Mouse (Mus musculus) liver, adult 2 months (tissue): ENCODE data around the gene Gm7579. TPM values are rescaled to one million over a fixed set of nuclear protein-coding genes. Genes with fewer than 3 reads are reported as not detected.
"Not testable (repeated sequence)": the region's sequence is repeated elsewhere in the genome, so short reads cannot be mapped to it uniquely, and the experiment has no call there.

Experiments
- DNase-seq: peaks from one replicate; pipeline ENCODE4 v3.0.0-alpha.2; 2011; ENCODE audit warnings: low read depth, low spot score; ENCODE audit errors: extremely low read depth
- H3K27ac ChIP-seq: fragments of 200-500 bp; replicated peaks from 2 replicates; pipeline ENCODE4 v1.5.1; 2012; ENCODE audit warnings: low read depth, mild to moderate bottlenecking, control low read depth, inconsistent platforms, low read length; ENCODE audit not compliant: insufficient read depth
- H3K27me3 ChIP-seq: fragments of 200-500 bp; 2 replicates; pipeline ENCODE4 v1.6.1; 2012; ENCODE audit warnings: mild to moderate bottlenecking, moderate library complexity, low read length, inconsistent platforms; ENCODE audit not compliant: control insufficient read depth, insufficient read depth
- H3K36me3 ChIP-seq: fragments of 200-500 bp; 2 replicates; pipeline ENCODE4 v1.6.1; 2012; ENCODE audit warnings: low read length, inconsistent platforms; ENCODE audit not compliant: control insufficient read depth, insufficient read depth
- H3K4me1 ChIP-seq: fragments of 200-500 bp; 2 replicates; pipeline ENCODE4 v1.6.1; 2011; ENCODE audit warnings: low read length; ENCODE audit not compliant: control insufficient read depth, insufficient read depth
- H3K4me3 ChIP-seq: fragments of 200-500 bp; 2 replicates; pipeline ENCODE4 v1.5.1; 2011; ENCODE audit warnings: low read depth, mild to moderate bottlenecking, control low read depth, low read length, moderate library complexity; ENCODE audit not compliant: insufficient read depth
- H3K79me2 ChIP-seq: fragments of 200-500 bp; 2 replicates; pipeline ENCODE4 v1.6.1; 2012; ENCODE audit warnings: inconsistent platforms, mild to moderate bottlenecking, low read length, moderate library complexity; ENCODE audit not compliant: control insufficient read depth, insufficient read depth
- H3K9ac ChIP-seq: fragments of 200-500 bp; 2 replicates; pipeline ENCODE4 v1.6.1; 2012; ENCODE audit warnings: low read depth, mild to moderate bottlenecking, control low read depth, inconsistent platforms, low read length
- CTCF ChIP-seq: fragments of 200-500 bp; IDR thresholded peaks from 2 replicates; pipeline ENCODE4 v1.5.1; 2011; ENCODE audit warnings: low read depth, low read length, control low read depth
- POLR2A ChIP-seq: fragments of 200-500 bp; IDR thresholded peaks from 2 replicates; pipeline ENCODE4 v1.6.1; 2011; ENCODE audit warnings: low read length, control low read depth; ENCODE audit not compliant: insufficient read depth; ENCODE audit errors: extremely low read depth
- WGBS: fragments of 180-500 bp; shearing (Covaris S2); methylation state at CpG from one replicate; pipeline ENCODE4 v1.1.7; 2018; 5-methylcytosine and 5-hydroxymethylcytosine counted together
- polyA plus RNA-seq: library from polyadenylated mRNA; depleted of rRNA; stranded (reverse); fragments of >200 nt; gene quantifications from 2 replicates; pipeline ENCODE4 v1.2.3, GENCODE M21; 2012
- total RNA-seq: library from RNA; depleted of rRNA; stranded (reverse); fragments of >200 nt; gene quantifications from 2 replicates; pipeline ENCODE4 v1.2.3, GENCODE M21; 2014

Gene Gm7579
- total and polyA plus RNA-seq, 2 experiments = not detected

DNA sequence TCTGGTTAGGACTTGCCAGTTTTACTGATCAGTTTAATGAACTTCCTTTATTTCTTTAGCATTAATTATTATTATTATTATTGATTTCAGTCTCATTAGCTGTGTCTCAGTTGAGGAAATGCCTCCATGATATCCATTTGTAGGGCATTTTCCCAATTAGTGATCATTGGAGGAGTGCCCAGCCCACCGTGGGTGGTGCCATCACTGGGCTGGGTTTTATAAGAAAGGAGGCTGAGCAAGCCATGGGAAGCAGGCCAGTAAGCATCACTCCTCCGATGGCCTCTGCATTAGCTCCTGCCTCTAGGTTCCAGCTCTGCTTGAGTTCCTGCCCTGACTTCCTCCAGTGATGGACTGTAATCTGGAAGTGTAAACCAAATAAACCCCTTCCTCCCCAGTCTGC lies 23.5 kb upstream of the Gm7579 start:
- Histone ChIP-seq H3K27me3 (peaks cover 2% of the 10 kb centered on the region; the same call in 1 of the 2 replicates), H3K79me2 (no peaks in the 10 kb centered on the region), H3K9ac (no peak overlapping the region), H3K36me3 (no peaks in the 10 kb centered on the region), H3K4me3 (no peak overlapping the region), H3K4me1 (no peaks in the 10 kb centered on the region), H3K27ac (no peak overlapping the region)
- TF ChIP-seq POLR2A (no peak), CTCF (no peak)
- WGBS = 73% methylated on average over 2 of the region's 2 CpGs
- no peak for DNase-seq

DNA sequence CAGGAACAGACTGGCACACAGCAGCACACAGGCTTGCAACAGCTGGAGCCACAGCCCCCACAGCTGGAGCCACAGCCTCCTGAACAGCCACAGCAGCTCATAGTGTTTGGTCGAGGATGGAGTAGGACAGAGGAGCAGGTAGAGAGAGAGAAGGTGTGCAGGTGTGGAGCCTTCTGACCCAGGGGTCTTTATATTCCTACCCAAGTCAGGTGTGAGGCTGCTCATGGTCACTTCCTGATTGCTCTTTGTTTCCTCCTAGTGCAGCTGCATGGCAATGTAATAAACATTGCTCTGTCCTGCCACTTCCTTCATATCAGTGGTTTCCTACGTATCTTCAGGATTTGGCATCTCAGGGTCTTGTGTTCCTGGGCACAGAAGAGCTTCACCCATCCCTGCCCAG lies 21.4 kb upstream of the Gm7579 start, which contains the start of gene Gm10153:
Gene Gm10153, minus strand, starts transcription at position 101 of the 400 bp plus-strand sequence.
- Histone ChIP-seq H3K36me3 (no peaks in the 10 kb centered on the region), H3K4me3 (no peak within 1 kb of the TSS), H3K9ac (no peak within 1 kb of the TSS), H3K4me1 (no peaks in the 10 kb centered on the region), H3K27me3 (peaks cover 2% of the 10 kb centered on the region; the same call in 1 of the 2 replicates), H3K27ac (no peak within 1 kb of the TSS), H3K79me2 (no peaks in the 10 kb centered on the region)
- TF ChIP-seq CTCF (no peak), POLR2A (no peak)
- 25% methylated on average over 2 of the region's 2 CpGs for WGBS
- no peak for DNase-seq

DNA sequence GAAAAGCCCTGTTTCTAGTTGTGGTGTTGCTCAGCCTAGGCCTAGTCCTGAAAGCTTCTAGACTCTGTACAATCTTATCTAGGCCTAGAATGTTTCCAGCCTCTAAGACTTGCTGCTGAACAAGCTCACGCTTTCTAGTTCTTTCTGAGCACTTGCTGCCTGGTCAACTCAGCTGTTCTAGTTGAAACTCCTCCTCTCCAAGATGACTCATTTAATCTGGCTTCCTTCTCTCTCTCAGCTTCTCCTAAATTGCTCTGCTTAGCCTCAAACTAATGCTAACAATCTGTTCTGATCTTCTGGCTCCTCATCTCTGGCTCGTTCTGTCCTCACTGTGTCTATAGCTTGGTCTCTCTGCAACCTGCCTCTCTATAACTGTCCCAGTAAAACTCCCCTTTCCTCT lies 12.9 kb upstream of the Gm7579 start:
- 77% methylated on average over 2 of the region's 2 CpGs for WGBS
- Histone ChIP-seq H3K27me3 (no peaks in the 10 kb centered on the region), H3K27ac (no peak overlapping the region), H3K79me2 (no peaks in the 10 kb centered on the region), H3K9ac (no peak overlapping the region), H3K36me3 (no peaks in the 10 kb centered on the region), H3K4me1 (no peaks in the 10 kb centered on the region), H3K4me3 (no peak overlapping the region)
- no peak for DNase-seq
- TF ChIP-seq CTCF (no peak), POLR2A (no peak)

DNA sequence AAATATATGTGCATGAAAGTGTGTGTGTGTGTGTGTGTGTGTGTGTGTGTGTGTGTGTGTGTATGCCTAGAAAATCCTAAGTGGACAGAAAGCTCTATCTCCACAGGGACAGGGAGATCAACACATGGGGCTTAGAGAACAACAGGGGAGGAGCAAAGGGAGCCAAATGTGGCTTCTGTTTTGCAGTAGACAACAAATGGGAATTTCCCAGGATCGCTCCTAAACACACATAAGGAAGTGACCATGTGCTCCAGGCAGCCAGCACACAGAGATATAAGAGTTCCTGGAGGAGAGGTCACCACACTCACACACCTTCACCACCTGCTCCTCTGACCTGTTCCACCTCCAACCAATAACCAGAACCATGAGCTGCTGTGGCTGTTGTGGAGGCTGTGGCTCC lies 10.6 kb upstream of the Gm7579 start, which contains the start of gene Krtap5-3:
Gene Krtap5-3, plus strand, starts transcription at position 301 of the 400 bp plus-strand sequence.
- Histone ChIP-seq H3K27ac (no peak within 1 kb of the TSS), H3K4me1 (no peaks in the 10 kb centered on the region), H3K4me3 (no peak within 1 kb of the TSS), H3K79me2 (no peaks in the 10 kb centered on the region), H3K9ac (no peak within 1 kb of the TSS), H3K36me3 (no peaks in the 10 kb centered on the region), H3K27me3 (0 out of 2 replicates have a peak, but pooled peaks cover under 1% of the 10 kb centered on the region)
- no peak for DNase-seq
- WGBS = 47% methylated on average over 1 of the region's 1 CpGs
- TF ChIP-seq POLR2A (no peak), CTCF (no peak)

DNA sequence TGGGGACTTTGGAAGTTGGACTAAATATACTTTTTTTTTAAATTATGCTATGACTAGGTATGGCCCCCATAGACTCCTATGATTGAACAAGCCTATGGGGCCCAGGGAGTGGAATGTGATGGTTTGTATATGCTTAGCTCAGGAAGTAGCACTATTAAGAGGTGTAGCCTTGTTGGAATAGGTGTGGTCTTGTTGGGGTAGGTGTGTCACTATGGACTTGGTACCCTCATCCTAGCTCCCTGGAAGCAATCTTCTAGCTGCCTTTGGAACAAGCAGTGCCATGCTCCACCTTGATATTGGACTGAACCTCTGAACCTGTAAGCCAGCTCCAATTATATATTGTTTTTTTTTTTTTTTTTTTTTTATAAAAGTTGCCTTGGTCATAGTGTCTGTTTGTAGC lies 6.2 kb upstream of the Gm7579 start:
- TF ChIP-seq CTCF = no peak
- TF ChIP-seq POLR2A = no peak
- Histone ChIP-seq H3K27ac (no peak overlapping the region), H3K9ac (no peak overlapping the region), H3K4me3 (no peak overlapping the region), H3K27me3 (0 out of 2 replicates have a peak, but pooled peaks cover 2% of the 10 kb centered on the region), H3K36me3 (no peaks in the 10 kb centered on the region), H3K79me2 (no peaks in the 10 kb centered on the region), H3K4me1 (no peaks in the 10 kb centered on the region)
- DNase-seq = no peak

DNA sequence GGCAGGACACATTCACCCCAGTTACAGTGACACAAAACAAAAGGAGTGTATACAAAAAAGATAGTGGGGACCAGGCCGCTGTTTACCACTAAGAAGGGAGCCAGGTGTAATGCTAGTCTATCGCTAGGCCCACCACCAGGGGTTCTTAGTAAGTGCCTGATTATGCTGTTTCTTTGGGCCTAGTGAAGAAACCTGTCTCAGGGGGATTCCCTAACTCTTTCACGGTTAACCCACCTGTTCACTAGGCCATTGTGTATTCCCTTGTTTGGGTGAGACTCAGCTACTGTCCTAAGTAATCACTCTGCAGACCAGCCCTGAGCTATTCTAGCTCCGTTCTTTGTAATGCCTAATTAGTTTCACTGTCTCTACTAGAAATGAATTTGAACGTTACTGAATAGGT lies 4.8 kb upstream of the Gm7579 start:
- not testable (repeated sequence) for H3K27ac ChIP-seq, H3K27me3 ChIP-seq, H3K36me3 ChIP-seq, DNase-seq, H3K9ac ChIP-seq, H3K4me1 ChIP-seq, H3K79me2 ChIP-seq, H3K4me3 ChIP-seq
- WGBS = 84% methylated on average over 5 of the region's 5 CpGs

DNA sequence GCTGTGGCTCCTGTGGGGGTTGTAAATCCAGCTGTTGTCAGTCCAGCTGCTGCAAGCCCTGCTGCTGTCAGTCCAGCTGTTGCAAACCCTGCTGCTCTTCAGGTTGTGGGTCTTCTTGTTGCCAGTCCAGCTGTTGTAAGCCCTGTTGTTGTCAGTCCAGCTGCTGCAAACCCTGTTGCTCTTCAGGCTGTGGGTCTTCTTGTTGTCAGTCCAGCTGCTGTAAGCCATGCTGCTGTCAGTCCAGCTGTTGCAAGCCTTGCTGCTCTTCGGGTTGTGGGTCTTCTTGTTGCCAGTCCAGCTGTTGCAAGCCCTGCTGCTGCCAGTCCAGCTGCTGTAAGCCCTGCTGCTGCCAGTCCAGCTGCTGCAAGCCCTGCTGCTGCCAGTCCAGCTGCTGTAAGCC lies 477 bp downstream of the Gm7579 start:
- 43% methylated on average over 1 of the region's 1 CpGs for WGBS
- not testable (repeated sequence) for DNase-seq, H3K36me3 ChIP-seq, H3K27me3 ChIP-seq, H3K79me2 ChIP-seq, H3K4me1 ChIP-seq, H3K27ac ChIP-seq, H3K4me3 ChIP-seq, H3K9ac ChIP-seq
